Mouse (Mus musculus) ES-CJ7 (cell line): ENCODE results near the gene Setd3.
"Not testable (repeated sequence)": the region's sequence is repeated elsewhere in the genome, so short reads cannot be mapped to it uniquely, and the experiment has no call there.

Source experiments
- DNase-seq: peaks from one replicate; pipeline ENCODE4 v3.0.0; 2011; ENCODE audit warnings: low read depth, low spot score

The Setd3 gene

DNA sequence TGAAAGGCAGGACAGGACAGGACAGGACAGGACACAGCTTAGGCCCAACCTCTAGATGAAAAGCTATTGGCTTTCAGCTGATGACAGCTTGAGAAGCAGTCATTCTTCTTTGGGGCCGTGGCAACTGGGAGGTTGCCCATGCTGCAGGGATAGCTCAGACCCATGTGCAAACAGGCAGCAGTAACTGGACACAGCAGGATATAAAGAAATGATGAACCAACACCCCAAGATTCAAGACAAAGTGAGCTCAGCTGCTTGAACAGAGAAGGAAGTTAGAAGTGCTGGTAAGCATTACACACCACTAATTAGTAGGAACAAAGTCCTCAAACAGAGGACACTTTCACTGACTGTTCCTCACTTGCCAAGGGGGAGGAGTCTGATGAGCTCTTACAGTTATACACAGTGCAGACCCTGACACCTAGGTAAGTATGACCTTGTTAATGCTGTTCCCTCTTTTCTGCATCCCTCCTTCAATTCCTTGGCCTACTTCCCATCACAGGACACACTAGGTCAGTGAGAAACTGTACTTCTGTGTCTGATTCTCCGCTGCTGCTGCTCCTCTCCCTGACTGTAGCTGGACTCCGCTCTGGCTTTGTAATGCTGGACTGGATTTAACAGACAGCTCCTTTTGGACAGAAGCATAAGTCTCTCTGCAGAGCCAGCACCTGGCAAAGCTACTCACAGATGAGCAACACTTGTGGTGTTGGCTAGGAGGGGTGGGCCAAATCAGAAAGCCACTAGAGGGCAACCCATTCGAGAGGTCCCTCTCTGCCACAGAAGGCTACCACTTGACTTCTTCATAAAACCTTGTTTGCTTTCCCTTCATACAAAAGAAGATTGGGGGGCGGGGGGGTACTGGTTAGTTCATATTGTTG is 35.3 kb downstream of the Setd3 start:
- no peak for DNase-seq

DNA sequence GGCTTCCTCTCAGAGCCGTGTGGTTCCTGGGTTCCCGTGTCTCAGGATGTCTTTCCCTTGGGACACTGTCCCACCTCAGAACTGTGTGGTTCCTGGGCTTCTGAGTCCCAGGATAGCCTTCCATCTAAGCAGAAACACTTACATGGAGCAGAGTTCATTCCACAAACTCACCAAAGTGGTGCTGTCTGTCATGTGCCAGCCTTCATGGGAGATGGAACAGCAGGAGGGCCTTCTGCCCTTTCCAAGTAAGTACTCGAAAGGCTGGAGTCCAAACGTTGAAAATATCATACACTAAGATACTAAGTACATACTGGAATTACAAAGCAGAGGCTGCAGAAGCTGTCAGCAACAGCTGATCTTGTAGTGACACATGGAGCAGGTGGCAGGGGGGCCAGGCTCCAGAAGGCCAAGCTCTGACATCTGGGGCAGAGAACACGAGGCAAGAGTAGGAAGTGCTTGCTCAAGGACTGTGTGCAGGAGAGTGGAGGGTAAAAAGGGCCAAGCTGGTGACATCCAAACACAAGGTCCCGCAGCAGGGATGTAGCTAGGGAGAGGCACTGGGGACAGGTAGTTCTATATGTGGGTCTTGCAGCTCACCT is 43.4 kb downstream of the Setd3 start:
- no peak for DNase-seq

DNA sequence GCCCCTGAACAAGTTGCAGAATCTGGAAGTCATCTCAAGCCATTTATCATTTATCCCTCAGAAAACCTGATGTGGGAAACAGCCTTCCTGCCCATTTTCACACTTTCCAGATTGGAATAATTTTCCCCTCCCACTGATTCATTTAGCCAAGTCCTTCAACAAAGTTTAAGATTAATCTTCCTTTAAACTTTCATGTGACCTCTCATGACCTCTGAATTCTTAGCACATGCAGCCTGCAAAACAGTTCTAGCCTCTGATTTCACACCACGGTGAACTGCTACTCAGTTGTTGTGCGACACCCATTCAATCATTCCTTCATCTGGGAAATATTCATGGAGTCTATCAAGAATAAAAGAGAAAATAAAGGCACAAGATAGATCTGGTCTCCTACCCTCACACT is 45.9 kb downstream of the Setd3 start:
- DNase-seq, result no peak

DNA sequence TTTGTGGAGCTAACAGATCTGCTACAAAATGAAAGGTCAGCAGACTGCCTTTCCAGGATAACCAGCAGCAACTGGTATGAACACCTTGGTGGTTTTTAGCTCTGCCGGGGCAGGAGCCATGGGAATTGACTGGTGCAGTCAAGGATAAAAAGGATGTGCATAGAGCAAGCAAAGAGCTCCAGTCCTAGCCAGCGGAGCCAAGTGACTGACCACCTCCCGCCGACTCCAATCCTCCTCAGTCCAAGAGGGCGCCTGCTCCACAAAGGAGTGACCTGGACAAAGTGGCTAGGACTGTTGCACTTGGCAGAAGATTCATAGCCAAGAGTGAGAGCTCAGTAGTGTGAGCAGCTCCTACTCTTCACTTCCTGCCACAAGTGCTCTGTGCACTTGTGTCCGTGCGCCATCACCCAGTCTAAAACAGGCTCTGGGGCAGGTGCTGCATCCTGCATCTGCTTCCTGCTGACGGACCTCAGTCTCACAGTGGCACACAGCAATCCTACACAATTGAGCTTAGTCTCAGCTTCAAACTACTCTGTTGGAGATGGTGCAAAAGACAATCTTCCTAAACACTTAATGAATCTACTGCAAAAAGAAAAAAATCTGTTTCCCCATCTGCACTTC is 46.6 kb downstream of the Setd3 start:
- DNase-seq, result no peak

DNA sequence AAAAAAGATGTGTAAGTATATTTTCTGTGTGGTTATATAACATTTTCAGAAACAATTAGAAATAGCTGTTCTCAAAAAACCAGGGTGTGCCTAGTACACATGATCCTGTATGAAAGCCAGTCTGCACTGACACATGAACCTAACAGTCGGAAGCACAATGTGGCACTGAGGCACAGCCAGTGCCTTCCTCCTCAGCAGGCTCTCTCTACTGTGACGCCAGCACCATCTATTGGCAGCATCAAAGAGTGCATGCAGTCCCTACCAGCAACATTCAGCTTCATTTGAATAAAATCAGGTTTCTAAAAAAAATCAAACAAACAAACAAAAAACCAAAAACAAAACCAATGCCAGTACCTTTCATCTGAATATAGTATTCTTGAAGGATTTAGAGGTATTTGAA is 57.8 kb downstream of the Setd3 start:
- DNase-seq, result peak; percentile 75

DNA sequence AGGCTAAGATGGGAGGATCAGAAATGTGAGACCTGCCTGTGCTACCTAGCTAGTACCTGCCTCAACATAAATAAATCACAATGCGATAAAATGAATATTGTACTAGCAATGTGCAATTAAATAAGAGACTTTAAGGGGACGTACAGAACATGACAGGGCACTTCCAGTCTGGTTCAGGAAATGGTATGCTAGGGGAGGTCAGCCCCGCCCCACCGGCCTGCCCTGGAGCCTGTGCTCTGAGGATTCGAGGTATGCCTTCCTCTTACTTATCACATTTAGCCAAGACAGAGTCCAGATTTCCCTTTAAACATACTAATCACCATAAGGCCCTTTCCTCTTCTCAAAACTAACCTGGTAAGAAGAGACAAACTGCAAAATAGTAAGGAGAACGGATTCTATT is 58.7 kb downstream of the Setd3 start:
- DNase-seq, result no peak

DNA sequence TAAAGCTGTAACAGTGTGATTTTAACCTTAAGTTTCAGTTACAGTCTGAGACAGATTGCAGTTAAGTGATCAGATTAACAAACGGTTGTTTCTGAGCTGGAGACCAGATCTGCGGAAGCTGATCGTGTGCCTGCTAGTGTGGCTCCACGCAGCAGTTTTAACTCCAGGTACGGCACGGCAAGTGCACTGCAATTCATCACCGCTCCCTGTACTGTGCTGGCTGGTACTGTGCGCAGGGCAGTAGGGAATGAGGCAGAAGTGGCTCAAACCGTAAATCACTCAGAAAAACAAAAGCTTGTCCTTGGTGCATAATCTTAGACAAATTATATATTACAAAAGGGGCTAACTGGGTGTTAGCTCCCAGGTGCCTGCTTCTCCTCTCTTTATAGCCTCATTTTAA is 59.2 kb downstream of the Setd3 start:
- no peak for DNase-seq

DNA sequence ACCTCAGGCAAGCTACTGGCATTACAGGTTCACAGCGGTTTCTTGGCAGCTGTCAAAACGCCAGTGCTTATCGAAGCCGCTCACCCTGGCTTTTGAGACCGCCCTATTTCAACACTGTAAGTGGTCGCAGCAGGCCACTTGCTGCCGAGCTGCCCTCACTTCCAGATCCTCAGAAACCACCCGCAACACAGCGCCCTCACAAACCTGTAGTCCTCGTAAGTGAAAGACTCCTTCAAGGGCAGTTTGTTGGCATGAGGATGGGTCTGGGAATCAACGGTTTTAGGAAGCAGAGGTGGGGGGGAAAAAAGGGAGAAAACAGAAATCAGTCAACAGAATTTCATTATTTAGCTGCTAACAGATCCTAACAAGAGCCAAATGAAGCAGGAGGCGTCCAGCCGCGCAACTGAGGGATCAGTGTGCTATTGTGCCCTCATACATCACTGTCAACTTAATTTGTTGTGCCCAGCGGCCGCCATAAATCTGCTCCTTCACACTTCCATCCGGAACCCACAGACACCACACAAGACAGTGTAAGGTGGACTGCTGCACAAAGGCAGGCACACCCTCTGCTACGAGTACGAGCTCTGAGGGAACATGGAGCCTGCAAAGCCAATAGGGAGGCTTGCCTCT is 60.1 kb downstream of the Setd3 start:
- no peak for DNase-seq

DNA sequence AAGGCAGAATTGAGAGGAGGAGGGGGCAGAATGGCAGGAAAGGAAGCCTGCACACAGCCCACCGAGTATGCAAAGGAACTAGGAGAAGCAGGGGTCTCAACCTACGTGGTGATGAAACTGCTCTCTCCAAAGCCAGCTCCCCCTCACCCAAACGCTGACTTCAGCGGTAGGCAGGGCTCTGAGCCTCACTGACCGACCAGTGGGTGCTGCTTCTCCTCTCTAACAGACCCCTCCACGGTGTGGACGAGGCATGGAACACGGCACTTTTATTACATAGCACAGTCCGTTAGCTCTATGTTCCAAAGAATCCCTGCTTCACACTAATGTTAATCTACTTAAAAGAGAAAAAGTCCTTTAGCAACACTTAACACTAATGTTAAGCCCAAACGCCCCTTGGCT is 60.6 kb downstream of the Setd3 start:
- no peak for DNase-seq

DNA sequence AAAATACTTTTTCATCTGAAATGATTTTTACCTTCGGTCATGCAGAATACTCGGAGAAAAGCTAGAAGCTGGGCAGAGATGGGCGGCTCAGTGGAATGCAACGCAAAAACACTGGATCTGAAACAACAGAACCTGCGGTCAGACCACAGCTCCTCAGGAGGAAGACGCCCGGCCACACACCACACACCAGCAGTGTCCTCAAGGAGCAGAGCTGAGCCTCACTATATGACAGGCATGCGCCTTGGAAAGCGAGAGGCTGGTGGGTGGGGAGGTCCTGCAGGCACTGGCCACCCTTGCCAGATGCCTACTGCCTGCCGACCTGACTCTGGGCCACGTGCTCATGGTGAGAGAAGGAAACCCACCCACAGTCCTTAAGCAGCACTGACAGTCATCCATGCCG is 67.9 kb downstream of the Setd3 start:
- no peak for DNase-seq

DNA sequence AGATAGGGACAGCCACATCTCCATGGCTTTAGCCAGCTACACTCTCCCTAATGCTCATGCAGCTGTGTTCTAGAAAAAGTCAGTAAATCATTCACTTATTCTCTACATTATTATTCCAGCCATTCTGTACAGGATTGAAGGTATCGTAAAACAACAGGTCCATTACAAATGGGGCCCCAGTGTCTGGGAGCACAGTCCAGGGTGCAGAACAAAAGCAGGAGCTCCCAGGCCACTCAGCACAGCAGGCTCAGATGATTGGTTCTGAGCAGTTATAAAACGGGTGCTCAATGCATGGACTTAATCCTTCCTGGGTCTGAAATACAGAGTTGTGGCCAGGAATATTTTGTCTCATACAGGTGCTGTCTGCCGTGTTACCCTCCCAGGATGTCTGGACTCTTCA is 68.4 kb downstream of the Setd3 start:
- no peak for DNase-seq

DNA sequence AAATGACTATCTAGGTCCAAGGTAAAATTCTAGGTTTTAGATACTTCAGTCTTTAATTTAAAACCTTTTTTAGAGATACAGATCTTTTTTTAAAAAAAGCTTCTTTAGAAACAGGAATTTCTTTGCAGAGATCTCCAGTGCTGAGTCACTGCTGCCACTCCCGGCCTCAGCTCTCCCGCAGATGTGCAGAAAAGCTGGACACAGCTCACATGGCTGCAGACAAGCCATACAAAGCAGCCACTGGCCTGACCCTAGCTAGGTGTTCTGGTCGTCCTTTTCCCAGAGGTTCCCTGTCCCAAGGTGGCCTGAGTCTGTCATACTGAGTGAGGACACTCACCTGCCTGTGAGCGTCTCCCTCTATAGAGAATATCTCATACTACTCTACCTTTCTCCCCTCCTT is 69.4 kb downstream of the Setd3 start:
- DNase-seq, result no peak

DNA sequence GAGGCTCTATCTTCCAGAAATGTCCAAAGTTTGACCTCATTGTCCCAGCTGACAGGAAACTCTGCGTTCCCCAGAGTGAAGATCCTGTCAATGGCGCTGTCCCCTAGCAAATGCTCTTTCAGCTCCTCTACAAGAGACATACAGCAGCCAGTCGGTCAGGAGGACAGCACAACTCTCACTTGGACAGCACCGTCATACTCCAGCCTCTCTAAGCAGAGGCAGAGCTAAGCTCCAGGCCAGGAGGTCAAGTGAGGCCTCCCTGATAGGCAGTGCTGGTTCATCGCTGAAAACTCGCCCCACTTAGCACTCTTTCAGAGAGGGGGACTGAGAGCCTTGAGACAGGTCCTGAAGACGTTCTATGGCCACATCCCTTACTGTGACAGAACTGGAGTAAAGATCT is 70.5 kb downstream of the Setd3 start:
- DNase-seq, result not testable (repeated sequence)

DNA sequence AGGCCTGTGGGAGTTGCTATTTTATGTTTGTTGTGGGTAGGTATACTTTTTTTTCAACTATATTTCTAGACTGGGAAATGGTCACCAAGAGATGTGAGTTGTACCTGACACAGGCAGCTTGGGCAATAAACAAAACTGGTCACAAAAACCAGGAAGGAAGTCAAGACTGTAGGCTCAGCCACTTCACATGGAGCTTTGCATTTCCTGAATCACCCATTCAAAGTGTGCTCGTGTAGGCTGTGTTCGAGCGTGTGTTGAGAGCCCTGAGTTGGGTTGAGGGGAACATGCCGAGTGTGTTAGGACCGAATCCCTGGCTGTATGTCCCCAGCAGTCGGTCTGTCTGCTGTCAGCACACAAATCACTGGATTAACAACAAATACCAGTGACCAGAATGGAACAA is 75.8 kb downstream of the Setd3 start:
- DNase-seq, result no peak

DNA sequence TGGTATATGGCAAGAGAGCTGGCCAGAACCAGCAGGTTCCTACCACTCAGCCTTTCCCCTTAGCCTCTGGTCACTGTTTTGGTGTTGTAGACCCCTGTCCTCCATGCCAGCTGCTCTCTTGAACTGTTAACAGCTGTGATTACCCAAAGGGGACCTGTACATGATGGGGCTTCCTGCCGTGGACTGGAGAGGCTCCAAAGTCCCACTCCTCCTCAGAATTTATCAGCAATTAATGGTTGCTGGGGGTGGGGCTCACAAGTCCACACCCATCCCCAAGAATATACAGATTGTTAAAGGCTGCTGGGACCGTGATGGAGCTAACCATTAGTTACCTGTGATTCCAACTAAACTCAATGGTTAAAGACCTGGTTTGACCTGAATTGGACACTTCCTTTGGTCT is 77.0 kb downstream of the Setd3 start:
- no peak for DNase-seq

DNA sequence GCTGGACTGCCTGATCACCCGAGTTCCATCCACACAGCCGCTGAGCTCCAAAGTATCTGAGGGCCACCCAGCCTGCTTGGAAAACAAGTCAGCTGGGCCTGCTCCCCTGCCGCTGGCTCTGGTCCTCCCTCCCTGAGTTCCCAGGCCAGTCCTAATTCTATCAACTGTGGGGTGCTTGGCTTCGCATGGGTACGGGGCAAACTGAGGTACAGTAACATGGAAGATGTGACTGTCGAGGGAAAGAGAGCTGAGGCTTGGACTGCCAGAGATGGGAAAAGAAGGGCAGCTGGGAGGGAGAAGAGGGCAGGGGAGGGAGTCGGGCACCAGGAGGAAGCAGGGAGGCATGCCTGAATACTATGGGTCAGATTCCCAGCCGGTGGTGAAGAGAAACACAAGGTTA is 78.9 kb downstream of the Setd3 start:
- no peak for DNase-seq

DNA sequence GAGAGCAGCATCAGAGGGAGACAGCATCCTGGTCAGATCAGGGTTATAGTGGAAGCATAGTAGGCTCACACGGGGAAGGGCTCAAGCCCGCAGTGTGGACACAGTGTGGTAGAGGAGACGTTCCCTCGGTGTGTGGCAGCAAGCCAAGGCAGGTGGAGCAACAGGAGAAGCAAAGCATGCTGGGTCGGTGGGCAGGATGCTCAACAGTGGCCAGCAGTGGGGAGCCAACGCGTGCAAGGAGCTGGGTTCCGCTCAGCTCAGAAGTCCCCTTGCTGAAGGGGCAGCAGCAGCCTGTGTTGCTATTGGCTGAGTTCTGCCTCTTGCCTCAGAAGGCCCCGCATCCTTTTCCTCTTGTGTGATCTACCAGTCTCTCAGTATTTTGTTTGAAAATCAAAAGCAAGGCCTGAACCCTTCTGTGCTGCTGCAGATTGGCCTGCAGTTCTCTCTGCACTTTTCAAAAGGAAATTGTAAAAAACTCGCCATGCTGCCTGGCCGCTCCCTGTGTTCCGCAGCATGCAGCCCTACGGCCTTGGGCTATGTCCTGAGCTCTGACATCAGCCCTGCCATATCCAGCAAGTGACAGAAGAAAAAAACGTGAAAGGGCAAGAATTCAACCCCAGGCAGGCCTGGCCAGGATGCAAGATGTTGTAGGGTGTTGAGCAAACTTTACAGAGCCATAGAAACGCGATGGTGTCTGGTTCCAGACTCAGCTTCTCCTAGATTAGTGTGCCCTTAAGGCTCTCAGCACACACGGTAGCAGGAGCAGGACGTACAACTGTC is 80.7 kb downstream of the Setd3 start:
- DNase-seq, result no peak

DNA sequence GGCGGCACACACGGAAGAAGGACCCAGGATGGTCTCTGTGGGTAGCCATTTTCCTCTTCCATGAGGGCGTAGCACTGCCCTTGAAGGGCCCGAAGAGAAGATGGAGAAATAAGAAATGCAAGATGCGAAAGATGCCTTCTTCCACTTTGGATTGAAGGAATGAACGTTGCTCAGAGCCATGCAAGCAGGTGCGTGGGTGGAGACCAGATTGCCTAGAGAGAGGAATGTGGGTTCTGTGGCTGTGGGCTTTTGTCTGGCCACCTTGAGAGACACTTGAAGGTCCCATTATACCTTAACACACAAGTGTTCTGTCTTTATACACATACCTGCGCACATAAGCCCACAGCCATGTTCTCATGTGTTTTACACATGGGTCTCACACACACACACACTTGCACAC is 81.5 kb downstream of the Setd3 start:
- no peak for DNase-seq

DNA sequence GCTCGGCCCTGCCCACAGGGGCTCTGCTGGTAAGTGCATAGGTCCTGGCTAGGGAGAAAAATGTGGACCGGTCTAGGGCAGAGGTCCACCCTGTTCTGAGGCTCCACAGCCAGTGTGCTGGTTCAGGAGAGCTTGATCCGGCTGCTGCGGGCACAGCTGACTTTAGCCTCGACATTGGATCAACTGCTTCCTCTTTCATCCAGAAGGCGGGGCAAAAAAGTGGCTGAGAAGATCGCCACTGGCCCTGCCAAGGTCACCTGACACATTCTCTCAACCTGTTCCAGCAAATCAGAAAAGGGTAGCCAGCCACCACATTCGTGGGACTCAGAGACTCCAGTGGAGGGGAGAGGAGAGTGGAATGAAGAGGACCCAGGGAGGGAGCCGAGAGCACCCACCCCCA is 90.9 kb downstream of the Setd3 start:
- no peak for DNase-seq

DNA sequence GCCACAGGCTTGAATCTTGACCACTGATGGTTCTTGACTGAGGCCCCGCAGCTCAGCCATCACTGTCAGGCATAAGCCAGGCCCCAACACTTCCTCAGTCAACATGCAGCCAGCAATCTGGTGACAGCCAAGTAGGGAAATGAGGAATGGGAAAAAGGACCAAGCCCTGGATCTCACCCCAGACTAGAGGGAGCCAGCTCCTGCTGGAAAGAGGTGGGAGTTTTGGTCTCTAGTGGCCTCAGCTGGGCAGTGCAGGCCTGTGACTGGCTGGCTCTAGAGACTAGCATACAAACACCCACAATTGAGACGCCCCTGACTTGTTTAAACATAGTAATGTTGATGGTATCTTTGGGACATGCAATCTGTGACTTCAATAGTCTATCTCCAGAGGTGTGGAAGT is 91.6 kb downstream of the Setd3 start:
- no peak for DNase-seq

DNA sequence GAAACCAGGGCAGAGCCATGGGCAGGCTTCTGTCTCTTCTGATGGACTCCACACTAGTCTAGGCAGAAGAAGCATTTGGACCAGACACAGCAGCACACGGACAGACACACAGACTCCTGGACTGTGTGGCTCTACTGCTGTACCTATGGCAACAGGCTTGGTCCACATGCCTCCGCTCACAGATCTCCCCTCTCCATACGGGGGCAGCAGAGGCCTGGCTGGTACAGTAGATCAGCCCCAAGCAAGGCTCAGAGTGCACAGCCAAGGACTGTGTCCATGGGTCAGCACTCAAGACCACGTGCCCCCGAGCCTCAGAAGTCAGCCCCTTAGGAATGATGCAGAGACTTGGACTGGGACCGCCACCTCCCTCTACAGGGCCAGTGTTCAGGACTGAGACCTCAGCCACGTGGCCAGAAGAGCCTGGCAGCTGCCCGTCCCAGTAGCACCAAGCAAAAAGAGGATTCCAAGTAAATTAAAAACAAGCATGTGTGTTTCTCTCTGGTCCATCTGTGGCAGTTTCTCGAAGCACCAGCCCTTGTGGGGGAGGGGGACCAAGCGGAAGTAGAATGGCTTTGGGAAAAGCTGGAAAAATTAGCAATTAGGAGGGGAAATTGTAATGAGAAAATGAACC is 100.9 kb downstream of the Setd3 start:
- DNase-seq, result no peak
